Mouse (Mus musculus) liver (tissue): ENCODE data around the gene Mroh2a.

Source experiments
- DNase-seq: peaks from one replicate; pipeline ENCODE4 v3.0.0-alpha.2; 2020; ENCODE audit warnings: mixed read lengths

The Mroh2a gene

GRCm38 (mm10) chr1:88226670-88227379 lies at the start of gene Mroh2a:
Gene Mroh2a (plus strand): TSS chr1:88226986.
- no peak for DNase-seq

GRCm38 (mm10) chr1:88179657-88180056 lies 47.1 kb upstream of the Mroh2a start:
- DNase-seq = no peak

- DNase-seq = no peak
These were observed 40.4 kb upstream of the Mroh2a start for GRCm38 (mm10) chr1:88186325-88186935.

GRCm38 (mm10) chr1:88192136-88192535 lies 34.6 kb upstream of the Mroh2a start:
- DNase-seq = no peak

GRCm38 (mm10) chr1:88195687-88196086 lies 31.1 kb upstream of the Mroh2a start:
- DNase-seq = no peak

GRCm38 (mm10) chr1:88197443-88197842 lies 29.3 kb upstream of the Mroh2a start:
- no peak for DNase-seq

- DNase-seq = no peak
These were observed 26.8 kb upstream of the Mroh2a start for GRCm38 (mm10) chr1:88199996-88200395.

- no peak for DNase-seq
These were observed 26.3 kb upstream of the Mroh2a start, which contains the start of gene Ugt1a2 for GRCm38 (mm10) chr1:88200456-88200855. Gene Ugt1a2 (plus strand): TSS chr1:88200601.

GRCm38 (mm10) chr1:88205294-88205922 lies 21.4 kb upstream of the Mroh2a start, which contains the start of gene Dnajb3:
Gene Dnajb3 (minus strand): TSS chr1:88205782.
- peak; percentile 92 for DNase-seq

- DNase-seq = peak; percentile 71
These were observed 19.8 kb upstream of the Mroh2a start for GRCm38 (mm10) chr1:88206843-88207479.

- DNase-seq = peak; percentile 14
These were observed 15.0 kb upstream of the Mroh2a start, which contains the start of gene Ugt1a1 for GRCm38 (mm10) chr1:88211812-88212211. Gene Ugt1a1 (plus strand): TSS chr1:88211959.

- no peak for DNase-seq
These were observed 14.3 kb upstream of the Mroh2a start for GRCm38 (mm10) chr1:88212341-88213045.

- DNase-seq = no peak
These were observed 13.7 kb upstream of the Mroh2a start for GRCm38 (mm10) chr1:88213061-88213460.

GRCm38 (mm10) chr1:88213766-88214461 lies 12.9 kb upstream of the Mroh2a start:
- peak; percentile 14 for DNase-seq

GRCm38 (mm10) chr1:88214462-88214952 lies 12.3 kb upstream of the Mroh2a start:
- no peak for DNase-seq

- DNase-seq = peak; percentile 17
These were observed 11.1 kb upstream of the Mroh2a start for GRCm38 (mm10) chr1:88215466-88216380.

- DNase-seq = no peak
These were observed 10.2 kb upstream of the Mroh2a start for GRCm38 (mm10) chr1:88216551-88216950.

GRCm38 (mm10) chr1:88217144-88217543 lies 9.6 kb upstream of the Mroh2a start:
- no peak for DNase-seq

- no peak for DNase-seq
These were observed 9.2 kb upstream of the Mroh2a start for GRCm38 (mm10) chr1:88217576-88217975.

GRCm38 (mm10) chr1:88218051-88218450 lies 8.7 kb upstream of the Mroh2a start:
- no peak for DNase-seq

- DNase-seq = no peak
These were observed 8.2 kb upstream of the Mroh2a start for GRCm38 (mm10) chr1:88218591-88218990.
